Mouse (Mus musculus) forelimb bud, embryonic 11.5 days (tissue): ENCODE results near the gene Hoxb2.

ENCODE experiments used
- DNase-seq: peaks from one replicate; pipeline ENCODE4 v3.0.0-alpha.2; 2012; ENCODE audit warnings: low read depth, low spot score

Hoxb2 gene

GRCm38 (mm10) chr11:96351312-96351711, 987 bp downstream of the Hoxb2 start:
- no peak for DNase-seq

GRCm38 (mm10) chr11:96351831-96352230, 1.5 kb downstream of the Hoxb2 start:
- DNase-seq = no peak

- DNase-seq = no peak
Observed at GRCm38 (mm10) chr11:96352691-96353521, 2.6 kb downstream of the Hoxb2 start.

- DNase-seq = no peak
Observed at GRCm38 (mm10) chr11:96353522-96353841, 3.2 kb downstream of the Hoxb2 start.

GRCm38 (mm10) chr11:96353939-96354338, 3.6 kb downstream of the Hoxb2 start:
- no peak for DNase-seq

GRCm38 (mm10) chr11:96354376-96354775, 4.1 kb downstream of the Hoxb2 start:
- DNase-seq = no peak

GRCm38 (mm10) chr11:96354801-96355311, 4.5 kb downstream of the Hoxb2 start:
- no peak for DNase-seq

GRCm38 (mm10) chr11:96363807-96364206, 13.5 kb downstream of the Hoxb2 start:
- DNase-seq = no peak

- DNase-seq = no peak
Observed at GRCm38 (mm10) chr11:96365441-96366091, 15.2 kb downstream of the Hoxb2 start, which contains the start of gene Hoxb1. Gene Hoxb1, plus strand, starts transcription at chr11:96365752.

- DNase-seq = no peak
Observed at GRCm38 (mm10) chr11:96366092-96367041, 16.0 kb downstream of the Hoxb2 start.

GRCm38 (mm10) chr11:96367141-96367540, 16.8 kb downstream of the Hoxb2 start:
- DNase-seq = no peak

GRCm38 (mm10) chr11:96368686-96369085, 18.4 kb downstream of the Hoxb2 start:
- DNase-seq = no peak

- DNase-seq = no peak
Observed at GRCm38 (mm10) chr11:96369140-96369539, 18.8 kb downstream of the Hoxb2 start.

GRCm38 (mm10) chr11:96371726-96372125, 21.4 kb downstream of the Hoxb2 start:
- DNase-seq = no peak

GRCm38 (mm10) chr11:96372519-96372918, 22.2 kb downstream of the Hoxb2 start:
- no peak for DNase-seq

- DNase-seq = no peak
Observed at GRCm38 (mm10) chr11:96374810-96375209, 24.5 kb downstream of the Hoxb2 start.

- no peak for DNase-seq
Observed at GRCm38 (mm10) chr11:96383381-96383780, 33.1 kb downstream of the Hoxb2 start.

GRCm38 (mm10) chr11:96387635-96388034, 37.3 kb downstream of the Hoxb2 start:
- no peak for DNase-seq

- DNase-seq = peak; percentile 36
Observed at GRCm38 (mm10) chr11:96396772-96397626, 46.7 kb downstream of the Hoxb2 start.

GRCm38 (mm10) chr11:96397806-96398335, 47.5 kb downstream of the Hoxb2 start:
- DNase-seq = no peak

- no peak for DNase-seq
Observed at GRCm38 (mm10) chr11:96399923-96400322, 49.6 kb downstream of the Hoxb2 start.
